Mouse (Mus musculus): ENCODE measurements at regions not wholly inside any gene's neighbourhood (a gene's known extent, or its start where the extent isn't known, plus 50 kb on each side); places are given as distances from the start of the nearest gene placed in this dataset.
"Not testable (repeated sequence)": the region's sequence is repeated elsewhere in the genome, so short reads cannot be mapped to it uniquely, and the experiment has no call there.

DNA sequence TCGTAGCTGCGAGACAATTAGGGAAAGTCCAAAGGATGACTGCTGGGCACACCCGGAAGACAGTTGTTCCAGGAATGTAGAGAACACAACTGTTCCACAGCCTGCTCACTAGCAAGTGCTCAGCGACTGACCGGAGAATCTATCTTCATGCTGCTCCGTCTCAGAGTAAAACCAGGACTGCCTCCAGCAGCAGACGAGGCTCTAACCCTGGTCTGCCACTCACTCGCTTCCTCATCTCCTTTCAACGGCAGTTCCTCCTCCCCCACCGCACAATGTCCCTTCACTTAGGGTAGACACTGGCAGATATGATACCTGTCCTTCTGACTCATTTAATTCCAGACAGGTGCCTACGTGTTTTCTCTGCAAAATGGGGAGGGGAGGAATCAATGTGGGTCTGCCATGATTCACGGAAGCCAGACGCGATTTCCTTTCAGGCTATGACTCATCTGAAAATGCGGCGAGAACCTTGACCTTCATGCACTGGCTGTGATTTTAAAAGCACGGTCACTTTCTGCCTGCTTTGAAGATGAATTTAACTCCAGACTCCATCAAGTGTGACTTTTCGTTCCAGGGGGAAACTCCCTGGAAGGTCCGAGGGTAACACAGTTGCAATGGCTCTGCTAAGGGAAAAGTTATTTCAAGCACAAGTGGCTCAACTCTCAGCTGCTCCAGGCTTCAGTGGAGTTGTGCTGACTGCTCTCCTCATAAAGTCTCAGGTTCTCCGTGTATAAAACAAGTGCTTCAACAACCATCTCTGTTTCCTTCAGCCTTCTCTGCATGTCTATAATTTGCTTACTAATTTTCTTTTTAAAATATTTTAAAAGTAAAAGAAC is 142.4 kb upstream of the Spin1 start:
- Histone ChIP-seq H3K4me2 (replicated peaks; ENCODE audit: low read depth, low read length) (no peak overlapping the region), H3K27me3 (replicated peaks; ENCODE audit: insufficient read depth, low read length) (no peaks in the 10 kb centered on the region), H3K4me3 (ENCODE audit: low read depth, low read length) (no peak overlapping the region), H3K36me3 (ENCODE audit: insufficient read depth, low read length) (no peaks in the 10 kb centered on the region), H3K9me3 (ENCODE audit: low read length) (no peaks in the 10 kb centered on the region), H3K4me1 (ENCODE audit: insufficient read depth, low read depth, low read length) (no peaks in the 10 kb centered on the region), H3K27ac (ENCODE audit: low read length) (no peak overlapping the region), H3K9ac (replicated peaks; ENCODE audit: low read depth) (no peak overlapping the region)
- DNase-seq (ENCODE audit: low spot score) (no peak), ATAC-seq (no peak)
- TF ChIP-seq EP300 (IDR thresholded peaks at IDR 0.05) = no peak
- WGBS = 38% methylated on average over 20 of the region's 20 CpGs

DNA sequence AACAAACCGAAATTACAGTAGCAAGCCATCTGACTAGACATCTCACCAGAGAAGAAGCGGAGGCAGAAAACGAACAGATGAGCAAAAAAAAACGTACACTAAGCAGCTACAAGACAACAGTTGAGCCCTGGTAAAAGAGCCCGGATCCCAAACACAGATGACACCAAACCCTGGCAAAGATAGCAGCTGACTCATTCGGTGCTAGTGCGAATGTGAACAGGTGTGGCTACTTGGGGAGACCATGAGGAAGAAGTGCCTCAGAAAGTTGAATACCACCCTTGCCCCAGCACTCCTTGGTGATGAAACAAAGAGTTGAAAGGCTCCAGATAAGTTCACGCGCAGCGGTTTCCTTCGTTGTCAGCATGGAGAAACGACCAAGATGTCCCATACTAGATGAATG is 139.8 kb upstream of the Spin1 start:
- Histone ChIP-seq H3K4me2 (replicated peaks; ENCODE audit: low read depth, low read length) (no peak overlapping the region), H3K4me3 (ENCODE audit: low read depth, low read length) (no peak overlapping the region), H3K9ac (replicated peaks; ENCODE audit: low read depth) (no peak overlapping the region), H3K9me3 (ENCODE audit: low read length) (no peaks in the 10 kb centered on the region), H3K27ac (ENCODE audit: low read length) (no peak overlapping the region), H3K27me3 (replicated peaks; ENCODE audit: insufficient read depth, low read length) (no peaks in the 10 kb centered on the region), H3K36me3 (ENCODE audit: insufficient read depth, low read length) (no peaks in the 10 kb centered on the region), H3K4me1 (ENCODE audit: insufficient read depth, low read depth, low read length) (no peaks in the 10 kb centered on the region)
- ATAC-seq (no peak), DNase-seq (ENCODE audit: low spot score) (no peak)
- WGBS = 81% methylated on average over 12 of the region's 12 CpGs
- no peak for TF ChIP-seq CTCF (IDR thresholded peaks at IDR 0.05)
- TF ChIP-seq EP300 (IDR thresholded peaks at IDR 0.05) = no peak

DNA sequence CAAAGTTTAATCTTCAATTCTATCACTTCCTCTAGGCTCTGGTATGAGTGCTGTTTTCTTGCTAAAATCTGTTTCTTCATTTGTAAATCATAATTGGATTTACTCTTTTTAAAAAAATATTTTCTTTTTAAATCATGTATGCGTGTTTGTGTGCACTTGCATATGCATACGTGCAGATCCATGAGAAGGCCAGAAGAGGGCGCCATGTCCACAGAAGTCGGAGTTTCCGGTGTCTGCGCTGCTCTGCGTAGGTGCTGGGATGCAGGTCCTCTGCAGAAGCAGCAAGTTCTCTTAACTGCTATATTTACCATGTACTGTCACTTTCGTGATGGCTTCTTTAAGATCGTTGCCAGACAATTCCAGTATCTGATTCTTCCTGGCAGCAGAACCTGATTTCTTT is 136.6 kb upstream of the Spin1 start:
- H3K4me2 ChIP-seq (replicated peaks; ENCODE audit: low read depth, low read length) = no peak overlapping the region
- WGBS = 75% methylated on average over 9 of the region's 9 CpGs
- no peaks in the 10 kb centered on the region for H3K27me3 ChIP-seq (replicated peaks; ENCODE audit: insufficient read depth, low read length)
- H3K36me3 ChIP-seq (ENCODE audit: insufficient read depth, low read length) = no peaks in the 10 kb centered on the region
- TF ChIP-seq CTCF (IDR thresholded peaks at IDR 0.05) (peak; percentile 71), EP300 (IDR thresholded peaks at IDR 0.05) (no peak)
- no peak overlapping the region for H3K9ac ChIP-seq (replicated peaks; ENCODE audit: low read depth)
- peak; percentile 8 for DNase-seq (ENCODE audit: low spot score)
- no peak for ATAC-seq
- H3K4me3 ChIP-seq (ENCODE audit: low read depth, low read length) = no peak overlapping the region
- no peak overlapping the region for H3K27ac ChIP-seq (ENCODE audit: low read length)
- no peaks in the 10 kb centered on the region for H3K9me3 ChIP-seq (ENCODE audit: low read length)
- no peaks in the 10 kb centered on the region for H3K4me1 ChIP-seq (ENCODE audit: insufficient read depth, low read depth, low read length)

DNA sequence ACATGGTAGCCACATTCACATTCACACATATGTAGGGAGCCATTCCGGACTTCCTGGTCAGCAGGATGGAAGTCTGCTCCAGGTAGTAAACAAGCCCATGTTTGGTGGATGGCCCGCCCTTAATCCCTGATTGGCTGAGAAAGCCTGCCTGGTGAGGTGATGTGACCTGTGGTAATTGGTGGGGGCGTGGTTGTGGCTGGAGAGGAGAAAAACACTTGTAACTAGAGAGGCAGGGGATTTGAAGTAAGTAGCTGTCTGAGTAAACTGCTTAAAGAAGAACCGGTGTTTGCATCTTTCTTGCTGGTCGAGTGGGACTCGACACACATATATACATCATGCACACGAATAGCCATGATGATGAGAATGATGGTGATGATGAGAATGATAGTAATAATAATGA is 135.6 kb upstream of the Spin1 start:
- 55% methylated on average over 7 of the region's 7 CpGs for WGBS
- H3K27ac ChIP-seq (ENCODE audit: low read length); H3K9ac ChIP-seq (replicated peaks; ENCODE audit: low read depth); H3K4me1 ChIP-seq (ENCODE audit: insufficient read depth, low read depth, low read length); H3K36me3 ChIP-seq (ENCODE audit: insufficient read depth, low read length); DNase-seq (ENCODE audit: low spot score); H3K4me3 ChIP-seq (ENCODE audit: low read depth, low read length); H3K4me2 ChIP-seq (replicated peaks; ENCODE audit: low read depth, low read length); ATAC-seq; H3K27me3 ChIP-seq (replicated peaks; ENCODE audit: insufficient read depth, low read length); H3K9me3 ChIP-seq (ENCODE audit: low read length): not testable (repeated sequence)

DNA sequence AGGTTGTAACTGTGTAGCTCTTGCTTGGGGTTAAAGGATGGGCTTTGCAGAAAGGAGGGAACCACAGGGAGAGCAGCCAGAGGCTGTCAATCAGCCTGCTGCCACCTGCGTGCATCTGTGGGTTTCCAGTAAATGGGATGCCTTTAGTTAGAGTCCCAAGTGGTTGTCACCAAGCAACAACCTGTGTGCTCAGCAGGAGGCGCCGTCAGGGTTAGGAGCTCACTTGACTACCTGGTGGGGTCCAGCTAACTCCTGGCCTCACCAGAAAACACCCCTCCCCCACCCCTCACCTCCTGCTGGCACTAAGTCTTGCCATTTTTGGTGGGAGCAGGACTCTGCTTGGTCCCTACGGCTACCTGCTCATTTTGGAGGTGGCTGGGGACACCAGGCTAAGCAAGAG is 135.0 kb upstream of the Spin1 start:
- Histone ChIP-seq H3K27ac (ENCODE audit: low read length) (no peak overlapping the region), H3K4me2 (replicated peaks; ENCODE audit: low read depth, low read length) (no peak overlapping the region), H3K9ac (replicated peaks; ENCODE audit: low read depth) (no peak overlapping the region), H3K36me3 (ENCODE audit: insufficient read depth, low read length) (no peaks in the 10 kb centered on the region), H3K4me3 (ENCODE audit: low read depth, low read length) (no peak overlapping the region), H3K4me1 (ENCODE audit: insufficient read depth, low read depth, low read length) (no peaks in the 10 kb centered on the region), H3K27me3 (replicated peaks; ENCODE audit: insufficient read depth, low read length) (no peaks in the 10 kb centered on the region), H3K9me3 (ENCODE audit: low read length) (no peaks in the 10 kb centered on the region)
- 56% methylated on average over 4 of the region's 4 CpGs for WGBS
- no peak for DNase-seq (ENCODE audit: low spot score)
- TF ChIP-seq CTCF (IDR thresholded peaks at IDR 0.05) (no peak), EP300 (IDR thresholded peaks at IDR 0.05) (no peak)
- ATAC-seq = no peak

DNA sequence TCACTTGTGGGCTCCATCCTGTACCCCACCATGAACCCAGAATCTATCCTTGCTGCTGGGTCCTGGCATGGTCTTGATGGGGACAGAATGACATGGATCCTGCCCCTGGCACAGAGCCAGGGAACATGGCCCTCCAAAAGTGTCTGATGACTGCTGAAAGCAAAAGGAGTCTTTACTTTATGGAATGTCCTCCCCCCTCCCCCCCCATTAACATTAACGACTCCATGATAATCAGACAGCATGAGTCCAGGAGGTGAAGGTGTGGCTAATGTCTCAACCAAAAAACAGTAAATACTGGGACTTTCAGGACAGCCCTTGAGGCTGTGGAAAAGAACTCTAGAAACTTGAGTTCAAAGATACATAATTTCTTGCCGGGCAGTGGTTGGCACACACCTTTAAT is 133.9 kb upstream of the Spin1 start:
- no peaks in the 10 kb centered on the region for H3K9me3 ChIP-seq (ENCODE audit: low read length)
- H3K27me3 ChIP-seq (replicated peaks; ENCODE audit: insufficient read depth, low read length) = no peaks in the 10 kb centered on the region
- H3K4me1 ChIP-seq (ENCODE audit: insufficient read depth, low read depth, low read length) = no peaks in the 10 kb centered on the region
- TF ChIP-seq CTCF (IDR thresholded peaks at IDR 0.05) (no peak), EP300 (IDR thresholded peaks at IDR 0.05) (no peak)
- H3K27ac ChIP-seq (ENCODE audit: low read length) = no peak overlapping the region
- DNase-seq (ENCODE audit: low spot score) (no peak), ATAC-seq (no peak)
- no peak overlapping the region for H3K4me3 ChIP-seq (ENCODE audit: low read depth, low read length)
- no peak overlapping the region for H3K4me2 ChIP-seq (replicated peaks; ENCODE audit: low read depth, low read length)
- 70% methylated on average over 2 of the region's 2 CpGs for WGBS
- no peak overlapping the region for H3K9ac ChIP-seq (replicated peaks; ENCODE audit: low read depth)
- H3K36me3 ChIP-seq (ENCODE audit: insufficient read depth, low read length) = no peaks in the 10 kb centered on the region

DNA sequence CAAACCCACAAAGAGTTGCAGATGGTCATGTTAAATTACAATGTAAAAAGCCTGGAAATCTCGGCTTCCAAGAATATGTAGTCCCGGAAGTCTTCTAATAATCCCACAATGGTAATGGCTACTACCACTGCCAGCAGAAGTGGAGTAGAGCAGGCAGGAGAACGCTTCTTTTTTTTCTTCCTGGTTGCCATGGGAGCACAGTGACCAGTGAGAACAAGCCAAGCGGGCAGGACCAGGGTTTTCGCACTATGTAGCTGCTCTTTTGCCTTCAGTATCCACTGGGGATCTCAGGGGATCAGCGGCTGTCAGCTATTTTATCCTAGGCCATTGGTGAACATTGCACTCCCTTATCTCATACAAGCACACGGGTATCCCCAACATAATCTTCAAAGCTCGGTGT is 127.3 kb upstream of the Spin1 start:
- 59% methylated on average over 8 of the region's 8 CpGs for WGBS
- TF ChIP-seq EP300 (IDR thresholded peaks at IDR 0.05) (no peak), CTCF (IDR thresholded peaks at IDR 0.05) (no peak)
- Histone ChIP-seq H3K36me3 (ENCODE audit: insufficient read depth, low read length) (no peaks in the 10 kb centered on the region), H3K9me3 (ENCODE audit: low read length) (no peaks in the 10 kb centered on the region), H3K4me1 (ENCODE audit: insufficient read depth, low read depth, low read length) (no peaks in the 10 kb centered on the region), H3K9ac (replicated peaks; ENCODE audit: low read depth) (no peak overlapping the region), H3K4me3 (ENCODE audit: low read depth, low read length) (no peak overlapping the region), H3K27me3 (replicated peaks; ENCODE audit: insufficient read depth, low read length) (no peaks in the 10 kb centered on the region), H3K27ac (ENCODE audit: low read length) (no peak overlapping the region), H3K4me2 (replicated peaks; ENCODE audit: low read depth, low read length) (no peak overlapping the region)
- no peak for ATAC-seq
- no peak for DNase-seq (ENCODE audit: low spot score)
